Mouse (Mus musculus) limb, embryonic 10.5 days (tissue): ENCODE results near the gene Ksr1. TPM values are rescaled to one million over a fixed set of nuclear protein-coding genes. Genes with fewer than 3 reads are reported as not detected.

Experiments
- DNase-seq: peaks from one replicate; pipeline ENCODE4 v3.0.0-alpha.2; 2017; ENCODE audit warnings: low spot score
- H3K27ac ChIP-seq: fragments of 300-500 bp; sonication (generic); 2 replicates; pipeline ENCODE4 v1.5.1; 2016; ENCODE audit warnings: mild to moderate bottlenecking
- H3K27me3 ChIP-seq: fragments of 300-500 bp; sonication (generic); 2 replicates; pipeline ENCODE4 v1.6.1; 2016; ENCODE audit warnings: low read depth, mild to moderate bottlenecking; ENCODE audit not compliant: poor library complexity, severe bottlenecking
- H3K36me3 ChIP-seq: fragments of 300-500 bp; sonication (generic); 2 replicates; pipeline ENCODE4 v1.6.1; 2016; ENCODE audit warnings: mild to moderate bottlenecking, moderate library complexity
- H3K4me1 ChIP-seq: fragments of 300-500 bp; sonication (generic); 2 replicates; pipeline ENCODE4 v1.6.1; 2016
- H3K4me3 ChIP-seq: fragments of 300-500 bp; sonication (generic); 2 replicates; pipeline ENCODE4 v1.5.1; 2016; ENCODE audit warnings: mild to moderate bottlenecking, moderate library complexity
- H3K9me3 ChIP-seq: fragments of 300-500 bp; sonication (generic); replicated peaks from 2 replicates; pipeline ENCODE4 v1.6.1; 2016; ENCODE audit warnings: mild to moderate bottlenecking
- WGBS: fragments of 180-500 bp; shearing (Covaris S2); methylation state at CpG from one replicate; pipeline ENCODE4 v1.1.7; 2016; 5-methylcytosine and 5-hydroxymethylcytosine counted together
- polyA plus RNA-seq: library from polyadenylated mRNA; unstranded; fragments of >200 nt; fragmentation: Nextera tagmentation; extraction: Ambion mirVana; gene quantifications from 2 replicates; pipeline ENCODE4 v1.2.1, GENCODE M21; 2016

The Ksr1 gene
- polyA plus RNA-seq, 1 experiment from 2014 or later: 1.3 TPM

DNA sequence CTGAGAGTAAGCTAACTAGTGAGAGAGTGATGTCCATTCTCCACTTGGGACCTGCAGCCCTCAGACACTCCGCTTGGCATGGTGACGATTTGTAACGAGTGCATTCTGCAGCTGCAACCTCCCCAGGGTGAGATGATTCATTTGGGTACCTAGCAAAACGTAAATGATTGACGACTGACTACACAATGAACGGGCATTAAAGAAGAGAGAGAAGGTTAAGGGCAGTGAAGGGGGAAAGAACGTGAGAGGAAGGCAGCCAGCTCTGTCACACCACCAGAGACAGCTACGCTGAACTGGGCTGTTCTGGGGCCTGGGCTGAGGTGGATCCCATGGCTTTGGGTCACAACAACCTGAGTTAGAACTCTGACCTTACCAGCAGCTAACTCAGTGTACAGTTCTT lies 81.9 kb downstream of the Ksr1 start:
- no peaks in the 10 kb centered on the region for H3K36me3 ChIP-seq
- H3K27me3 ChIP-seq: no peaks in the 10 kb centered on the region
- 83% methylated on average over 8 of the region's 8 CpGs for WGBS
- DNase-seq: no peak
- H3K27ac ChIP-seq: no peak overlapping the region
- H3K4me3 ChIP-seq: no peak overlapping the region
- H3K4me1 ChIP-seq: peaks cover 23% of the 10 kb centered on the region
- no peaks in the 10 kb centered on the region for H3K9me3 ChIP-seq

DNA sequence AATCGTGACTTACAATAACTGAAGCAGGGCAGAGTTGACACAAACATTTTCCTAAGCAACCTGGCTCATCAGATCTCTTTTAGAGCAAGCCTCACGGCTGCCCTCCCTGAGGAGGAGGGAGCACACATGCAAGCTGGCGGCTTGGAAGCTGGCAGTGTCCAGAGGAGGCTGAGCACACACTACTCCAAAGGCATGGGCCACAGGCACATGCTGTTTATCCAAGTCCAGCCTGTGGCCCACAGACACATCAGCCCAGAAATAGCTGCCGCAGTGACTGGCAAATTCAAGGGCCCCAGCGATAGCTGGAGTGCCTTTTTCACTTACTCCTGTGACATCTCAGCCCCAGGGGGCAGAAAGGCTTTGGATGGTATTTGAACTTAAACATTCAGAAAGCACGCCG lies 82.6 kb downstream of the Ksr1 start:
- DNase-seq: no peak
- Histone ChIP-seq H3K9me3 (no peaks in the 10 kb centered on the region), H3K27ac (no peak overlapping the region), H3K4me1 (peaks cover 24% of the 10 kb centered on the region), H3K27me3 (no peaks in the 10 kb centered on the region), H3K36me3 (no peaks in the 10 kb centered on the region), H3K4me3 (no peak overlapping the region)
- 92% methylated on average over 7 of the region's 7 CpGs for WGBS

DNA sequence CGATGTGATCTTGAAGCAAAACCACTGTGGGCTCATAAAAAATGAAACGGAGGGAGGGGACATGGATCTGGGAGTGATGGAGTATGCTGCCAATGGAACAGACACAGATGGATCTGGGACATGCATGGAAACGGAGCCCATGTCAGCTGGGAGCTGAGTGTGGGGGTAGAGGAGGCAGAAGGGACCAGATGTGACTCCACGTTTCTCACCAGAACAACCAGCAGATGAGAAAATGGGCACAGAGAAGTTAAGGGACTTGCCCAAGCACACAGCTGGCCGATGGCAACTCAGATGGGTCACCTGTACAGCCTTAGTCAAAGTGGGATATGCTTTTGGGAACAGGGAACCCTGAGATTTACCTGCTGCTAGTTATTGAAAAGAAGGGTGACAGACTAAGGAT lies 83.3 kb downstream of the Ksr1 start:
- Histone ChIP-seq H3K4me1 (peaks cover 31% of the 10 kb centered on the region), H3K36me3 (no peaks in the 10 kb centered on the region), H3K9me3 (no peaks in the 10 kb centered on the region), H3K27me3 (no peaks in the 10 kb centered on the region), H3K27ac (no peak overlapping the region), H3K4me3 (no peak overlapping the region)
- WGBS: 83% methylated on average over 5 of the region's 5 CpGs
- DNase-seq: no peak

DNA sequence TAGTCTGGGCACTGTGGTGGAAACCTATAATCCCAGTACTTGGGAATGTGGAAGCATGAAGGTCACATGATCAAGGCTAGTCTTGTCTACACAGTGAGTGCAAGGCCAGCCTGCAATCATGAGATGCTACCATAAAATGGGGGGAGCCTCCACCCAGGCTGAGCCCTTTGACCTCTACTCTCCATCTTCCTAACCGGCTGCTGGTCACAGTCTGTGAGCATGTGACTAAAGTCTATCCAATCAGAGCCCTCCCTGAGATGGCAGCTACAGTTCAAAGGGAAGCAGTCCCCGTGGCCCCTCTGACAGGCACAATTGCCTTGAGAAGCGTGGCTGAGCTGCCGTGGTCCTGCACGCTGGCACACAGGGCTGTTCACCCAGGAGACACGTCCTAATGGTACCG lies 84.4 kb downstream of the Ksr1 start:
- Histone ChIP-seq H3K4me1 (peaks cover 39% of the 10 kb centered on the region), H3K27ac (0 out of 2 replicates have a peak overlapping the region, but pooled peaks have one; percentile 26), H3K9me3 (no peaks in the 10 kb centered on the region), H3K4me3 (no peak overlapping the region), H3K27me3 (no peaks in the 10 kb centered on the region), H3K36me3 (no peaks in the 10 kb centered on the region)
- WGBS: 38% methylated on average over 7 of the region's 7 CpGs
- DNase-seq: no peak

- DNase-seq: no peak
- H3K4me3 ChIP-seq: no peak overlapping the region
- no peaks in the 10 kb centered on the region for H3K27me3 ChIP-seq
- H3K27ac ChIP-seq: no peak overlapping the region
- 65% methylated on average over 5 of the region's 5 CpGs for WGBS
- peaks cover 45% of the 10 kb centered on the region for H3K4me1 ChIP-seq
- H3K36me3 ChIP-seq: no peaks in the 10 kb centered on the region
- H3K9me3 ChIP-seq: no peaks in the 10 kb centered on the region
These were observed 86.4 kb downstream of the Ksr1 start for GRCm38 (mm10) chr11:79059850-79060249.

DNA sequence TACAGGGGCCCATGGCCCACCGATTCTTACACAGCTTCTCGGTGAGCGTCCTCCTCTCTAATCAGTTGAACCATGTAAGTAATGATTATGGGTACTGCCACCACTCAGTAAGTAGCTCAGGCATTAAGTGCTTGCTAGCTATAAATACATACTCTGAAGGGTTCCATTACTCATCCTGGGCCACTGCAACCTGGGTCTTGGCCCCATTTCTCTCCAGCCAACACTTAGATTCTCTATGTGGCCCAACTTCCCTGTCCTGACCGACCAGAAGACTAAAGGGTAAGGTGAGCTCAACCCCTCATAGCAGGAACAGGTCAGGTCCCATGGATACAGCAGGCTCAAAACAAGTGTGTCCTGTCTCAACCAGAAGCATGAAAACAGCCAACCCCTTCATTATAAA lies 87.1 kb downstream of the Ksr1 start:
- Histone ChIP-seq H3K27ac (no peak overlapping the region), H3K4me3 (no peak overlapping the region), H3K27me3 (no peaks in the 10 kb centered on the region), H3K36me3 (no peaks in the 10 kb centered on the region), H3K9me3 (no peaks in the 10 kb centered on the region), H3K4me1 (peaks cover 52% of the 10 kb centered on the region)
- no peak for DNase-seq
- WGBS: 82% methylated on average over 4 of the region's 4 CpGs

GRCm38 (mm10) chr11:79058610-79059009 lies 87.6 kb downstream of the Ksr1 start:
- Histone ChIP-seq H3K9me3 (no peaks in the 10 kb centered on the region), H3K27ac (no peak overlapping the region), H3K4me1 (peaks cover 52% of the 10 kb centered on the region), H3K36me3 (no peaks in the 10 kb centered on the region), H3K4me3 (no peak overlapping the region), H3K27me3 (no peaks in the 10 kb centered on the region)
- DNase-seq: no peak
- WGBS: 78% methylated on average over 6 of the region's 6 CpGs

GRCm38 (mm10) chr11:79057809-79058208 lies 88.4 kb downstream of the Ksr1 start:
- Histone ChIP-seq H3K4me3 (no peak overlapping the region), H3K27ac (peak overlapping the region; percentile 58), H3K27me3 (no peaks in the 10 kb centered on the region), H3K36me3 (no peaks in the 10 kb centered on the region), H3K4me1 (peaks cover 52% of the 10 kb centered on the region), H3K9me3 (no peaks in the 10 kb centered on the region)
- DNase-seq: no peak
- 26% methylated on average over 4 of the region's 4 CpGs for WGBS

DNA sequence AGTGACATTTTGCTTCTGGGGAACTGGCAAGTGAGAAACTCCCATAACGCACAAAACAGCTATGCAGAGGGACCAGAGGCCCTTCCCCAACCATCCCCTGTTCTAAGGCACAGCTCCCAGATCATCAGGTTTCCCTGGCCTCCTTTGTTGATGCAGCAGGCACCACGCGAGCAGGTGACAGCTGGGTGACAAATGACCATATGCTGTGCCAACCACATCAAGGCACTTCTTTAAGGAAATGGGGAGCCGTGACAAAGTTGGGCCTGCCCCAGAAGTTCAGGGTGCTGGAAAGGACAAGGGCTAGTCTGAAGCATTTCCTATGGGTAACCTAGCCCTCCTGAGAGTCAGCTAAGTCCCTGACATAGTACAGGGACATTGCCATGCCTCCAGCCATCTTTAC lies 89.3 kb downstream of the Ksr1 start:
- Histone ChIP-seq H3K36me3 (no peaks in the 10 kb centered on the region), H3K4me1 (peaks cover 46% of the 10 kb centered on the region), H3K27ac (no peak overlapping the region), H3K9me3 (no peaks in the 10 kb centered on the region), H3K4me3 (no peak overlapping the region), H3K27me3 (no peaks in the 10 kb centered on the region)
- DNase-seq: no peak
- 43% methylated on average over 4 of the region's 4 CpGs for WGBS

- H3K9me3 ChIP-seq: no peaks in the 10 kb centered on the region
- peaks cover 43% of the 10 kb centered on the region for H3K4me1 ChIP-seq
- H3K27me3 ChIP-seq: no peaks in the 10 kb centered on the region
- no peak overlapping the region for H3K4me3 ChIP-seq
- no peaks in the 10 kb centered on the region for H3K36me3 ChIP-seq
- H3K27ac ChIP-seq: no peak overlapping the region; the same call in 1 of the 2 replicates
- DNase-seq: no peak
- WGBS: 77% methylated on average over 2 of the region's 2 CpGs
These were observed 90.2 kb downstream of the Ksr1 start for GRCm38 (mm10) chr11:79056027-79056426.

- no peak overlapping the region for H3K4me3 ChIP-seq
- WGBS: 75% methylated on average over 8 of the region's 8 CpGs
- H3K9me3 ChIP-seq: no peaks in the 10 kb centered on the region
- H3K4me1 ChIP-seq: peaks cover 43% of the 10 kb centered on the region
- H3K36me3 ChIP-seq: no peaks in the 10 kb centered on the region
- H3K27me3 ChIP-seq: no peaks in the 10 kb centered on the region
- peak overlapping the region; percentile 76 for H3K27ac ChIP-seq
- DNase-seq: no peak
These were observed 91.0 kb downstream of the Ksr1 start for GRCm38 (mm10) chr11:79055161-79055560.

GRCm38 (mm10) chr11:79054161-79055152 lies 91.8 kb downstream of the Ksr1 start:
- Histone ChIP-seq H3K9me3 (no peaks in the 10 kb centered on the region), H3K36me3 (no peaks in the 10 kb centered on the region), H3K27ac (peak overlapping the region; percentile 76), H3K4me3 (no peak overlapping the region), H3K4me1 (peaks cover 39% of the 10 kb centered on the region), H3K27me3 (no peaks in the 10 kb centered on the region)
- DNase-seq: no peak
- WGBS: 79% methylated on average over 9 of the region's 9 CpGs

DNA sequence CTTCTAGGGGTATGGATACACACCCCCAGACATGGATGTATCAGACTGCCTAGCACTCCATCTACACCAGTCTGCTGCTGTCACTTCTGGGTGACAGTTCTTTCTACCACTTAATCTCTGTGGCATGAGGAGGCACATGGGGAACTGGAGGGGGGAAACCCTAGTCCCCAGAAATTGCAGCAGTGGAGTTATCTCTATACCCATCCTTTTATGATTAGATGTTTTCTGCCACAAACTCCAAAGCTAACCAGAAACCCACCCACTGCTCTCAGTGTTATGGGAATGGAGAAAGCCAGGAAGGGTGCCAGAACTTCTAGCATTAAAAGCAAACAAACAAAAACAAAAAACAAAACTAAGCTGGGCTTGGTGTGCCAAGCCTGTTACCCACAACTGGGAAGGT lies 92.8 kb downstream of the Ksr1 start:
- Histone ChIP-seq H3K4me1 (peaks cover 36% of the 10 kb centered on the region), H3K27ac (peak overlapping the region; percentile 39; the same call in 1 of the 2 replicates), H3K4me3 (no peak overlapping the region), H3K9me3 (no peaks in the 10 kb centered on the region), H3K27me3 (no peaks in the 10 kb centered on the region), H3K36me3 (no peaks in the 10 kb centered on the region; the same call in 1 of the 2 replicates)
- DNase-seq: no peak
